Mouse (Mus musculus) embryonic fibroblast, embryonic 13.5 days (primary cell): Measurements from ENCODE around the gene Cox4i2. TPM values are rescaled to one million over a fixed set of nuclear protein-coding genes. Genes with fewer than 3 reads are reported as not detected.

Experiments
- H3K27ac ChIP-seq: 2 replicates; pipeline ENCODE4 v1.5.1; 2012; ENCODE audit warnings: low read length, control low read depth, inconsistent platforms; ENCODE audit not compliant: insufficient read depth
- H3K4me1 ChIP-seq: 2 replicates; pipeline ENCODE4 v1.6.1; 2011; ENCODE audit warnings: low read length; ENCODE audit not compliant: control insufficient read depth, insufficient read depth
- H3K4me3 ChIP-seq: 2 replicates; pipeline ENCODE4 v1.5.1; 2011; ENCODE audit warnings: mild to moderate bottlenecking, control low read depth, low read length; ENCODE audit not compliant: insufficient read depth
- CTCF ChIP-seq: IDR thresholded peaks from 2 replicates; pipeline ENCODE4 v1.5.1; 2011; ENCODE audit warnings: mild to moderate bottlenecking, control low read depth, low read length, moderate library complexity, borderline replicate concordance; ENCODE audit not compliant: insufficient read depth
- POLR2A ChIP-seq: IDR thresholded peaks from 2 replicates; pipeline ENCODE4 v1.6.1; 2011; ENCODE audit warnings: low read depth, mild to moderate bottlenecking, control low read depth, low read length, moderate library complexity
- polyA plus RNA-seq: library from polyadenylated mRNA; stranded (reverse); fragments of >200 nt; gene quantifications from 2 replicates; pipeline ENCODE4 v1.2.4, GENCODE M21; 2011; ENCODE audit warnings: low read depth; ENCODE audit not compliant: missing spikeins, insufficient read length

Cox4i2 gene
- polyA plus RNA-seq, 1 experiment = 1.5 TPM

- TF ChIP-seq POLR2A = no peak
- no peak for TF ChIP-seq CTCF
- Histone ChIP-seq H3K4me3 (no peak overlapping the region), H3K27ac (no peak overlapping the region), H3K4me1 (peaks cover 17% of the 10 kb centered on the region)
These were observed 27.2 kb downstream of the Cox4i2 start for GRCm38 (mm10) chr2:152781031-152781711.

- no peak for TF ChIP-seq CTCF
- TF ChIP-seq POLR2A = no peak
- Histone ChIP-seq H3K4me1 (peaks cover 17% of the 10 kb centered on the region), H3K4me3 (no peak overlapping the region), H3K27ac (no peak overlapping the region; the same call in 1 of the 2 replicates)
These were observed 28.7 kb downstream of the Cox4i2 start for GRCm38 (mm10) chr2:152782656-152783055.

DNA sequence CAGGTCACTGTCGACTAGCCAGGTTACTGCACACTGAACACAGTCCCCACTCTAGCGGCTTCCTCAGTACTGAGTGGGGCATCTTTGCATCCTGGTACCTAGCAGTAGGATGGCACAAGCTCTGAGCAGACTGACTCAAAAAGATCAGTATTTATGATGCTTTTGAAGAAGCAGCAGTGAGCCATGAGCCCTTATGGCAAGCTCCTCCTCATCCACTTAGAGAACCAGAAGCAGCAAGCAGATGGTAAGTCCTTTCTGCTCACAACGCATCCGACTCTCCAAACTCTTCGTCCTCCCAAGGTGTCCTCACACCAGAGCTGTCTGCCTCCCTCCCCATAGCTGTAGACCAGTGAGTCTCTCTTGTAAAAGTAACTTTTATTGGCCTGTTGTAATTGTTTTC, 29.3 kb downstream of the Cox4i2 start:
- TF ChIP-seq POLR2A = no peak
- TF ChIP-seq CTCF = no peak

DNA sequence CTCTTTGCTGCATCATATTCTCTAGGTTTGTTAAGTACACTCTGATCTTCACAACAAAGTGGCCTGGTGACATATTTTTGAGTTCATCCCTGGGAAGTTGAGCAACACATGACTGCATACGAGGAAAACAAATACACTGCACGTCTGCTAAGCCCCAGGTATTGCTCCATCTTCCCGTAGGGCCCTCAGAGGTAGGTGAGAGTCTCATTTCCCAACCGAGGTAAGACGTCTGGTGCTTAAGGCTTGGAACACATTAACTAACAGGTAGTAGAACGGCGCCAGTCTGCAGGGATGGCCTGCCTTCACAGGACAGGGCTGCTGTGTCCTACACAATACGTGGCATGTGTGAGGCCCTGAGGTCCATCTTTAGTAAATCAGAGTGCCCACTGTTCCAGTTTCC, 30.7 kb downstream of the Cox4i2 start:
- Histone ChIP-seq H3K4me1 (peaks cover 27% of the 10 kb centered on the region), H3K4me3 (no peak overlapping the region), H3K27ac (no peak overlapping the region)
- TF ChIP-seq CTCF (no peak), POLR2A (no peak)

More for the DNA sequence above, 29.3 kb downstream of the Cox4i2 start:
- Histone ChIP-seq H3K27ac (no peak overlapping the region; the same call in 1 of the 2 replicates), H3K4me3 (no peak overlapping the region), H3K4me1 (peaks cover 17% of the 10 kb centered on the region)

GRCm38 (mm10) chr2:152785446-152786350, 31.7 kb downstream of the Cox4i2 start:
- Histone ChIP-seq H3K4me3 (no peak overlapping the region), H3K4me1 (peaks cover 27% of the 10 kb centered on the region), H3K27ac (peak overlapping the region; percentile 72)
- TF ChIP-seq POLR2A (no peak), CTCF (no peak)

DNA sequence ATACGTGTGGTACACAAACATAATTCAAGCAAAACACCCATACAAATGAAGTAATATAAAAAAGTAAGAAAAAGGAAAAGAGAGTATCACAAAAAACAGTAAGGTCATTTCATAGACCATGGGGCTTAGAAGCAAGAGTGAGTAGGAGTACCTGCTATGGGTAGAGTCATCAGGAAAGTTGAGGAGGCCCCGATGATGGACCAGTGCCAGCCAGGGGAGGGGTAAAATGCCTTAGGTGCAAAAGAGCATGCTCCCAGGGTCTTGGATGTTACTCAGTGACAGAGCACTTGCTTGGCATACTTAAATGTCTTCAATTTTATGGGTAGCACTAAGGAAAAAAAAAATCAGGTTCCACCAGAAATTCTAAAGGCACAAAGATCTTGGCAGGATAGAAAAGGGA, 33.2 kb downstream of the Cox4i2 start:
- TF ChIP-seq CTCF = no peak
- TF ChIP-seq POLR2A = no peak
- H3K4me3 ChIP-seq = no peak overlapping the region
- no peak overlapping the region for H3K27ac ChIP-seq
- H3K4me1 ChIP-seq = peaks cover 30% of the 10 kb centered on the region

GRCm38 (mm10) chr2:152787543-152787942, 33.6 kb downstream of the Cox4i2 start:
- TF ChIP-seq POLR2A (no peak), CTCF (no peak)
- Histone ChIP-seq H3K4me3 (no peak overlapping the region), H3K4me1 (peaks cover 30% of the 10 kb centered on the region), H3K27ac (no peak overlapping the region)

DNA sequence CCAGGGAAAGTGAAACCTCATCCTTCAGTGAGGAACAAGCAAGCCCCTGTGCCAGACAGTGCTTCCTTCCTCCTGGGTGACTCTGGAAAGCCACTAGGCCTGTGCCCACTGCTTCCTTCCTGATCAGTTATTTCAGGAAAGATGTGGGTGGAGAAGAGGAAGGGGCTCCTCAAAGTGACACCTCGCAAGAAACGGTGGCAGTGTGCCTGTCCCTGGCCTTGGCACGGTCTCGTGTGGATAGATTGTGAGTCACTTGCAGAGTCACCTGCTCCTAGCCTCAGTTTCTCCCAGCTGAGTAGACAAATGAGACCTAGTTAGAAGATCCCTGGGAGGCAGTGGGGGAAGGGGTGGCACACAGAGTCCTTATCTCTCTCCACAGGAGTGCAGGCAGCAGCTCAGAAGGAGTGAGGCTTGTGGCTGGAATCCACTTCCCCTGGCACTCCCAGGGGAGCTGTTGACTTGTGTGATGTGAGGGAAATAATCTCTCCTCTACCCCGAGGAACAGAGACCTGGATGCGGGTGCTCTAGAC, 35.0 kb downstream of the Cox4i2 start:
- Histone ChIP-seq H3K4me1 (peaks cover 30% of the 10 kb centered on the region), H3K27ac (no peak overlapping the region), H3K4me3 (no peak overlapping the region)
- no peak for TF ChIP-seq POLR2A
- TF ChIP-seq CTCF = no peak

DNA sequence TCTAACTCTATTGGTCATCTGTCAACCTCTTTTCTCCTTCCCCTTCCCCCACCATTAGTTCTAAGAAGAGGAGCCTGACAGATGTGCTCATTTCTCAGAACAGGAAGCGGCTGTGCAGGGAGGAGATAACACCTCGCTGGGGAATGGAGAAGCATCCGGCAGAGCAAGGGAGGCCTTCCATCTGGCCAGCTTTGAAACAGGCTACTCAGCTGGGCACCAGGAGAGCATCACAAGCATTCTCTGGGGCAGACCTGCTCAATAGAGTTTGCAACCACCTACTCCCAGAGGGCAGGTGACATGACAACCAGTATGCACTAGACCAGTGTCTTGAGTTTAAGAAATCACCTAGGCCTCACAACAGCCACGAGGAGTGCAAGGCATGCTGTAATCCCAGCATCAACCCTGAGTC, 35.6 kb downstream of the Cox4i2 start:
- Histone ChIP-seq H3K27ac (peak overlapping the region; percentile 9; the same call in 1 of the 2 replicates), H3K4me3 (no peak overlapping the region)
- TF ChIP-seq CTCF = no peak
- TF ChIP-seq POLR2A = no peak

DNA sequence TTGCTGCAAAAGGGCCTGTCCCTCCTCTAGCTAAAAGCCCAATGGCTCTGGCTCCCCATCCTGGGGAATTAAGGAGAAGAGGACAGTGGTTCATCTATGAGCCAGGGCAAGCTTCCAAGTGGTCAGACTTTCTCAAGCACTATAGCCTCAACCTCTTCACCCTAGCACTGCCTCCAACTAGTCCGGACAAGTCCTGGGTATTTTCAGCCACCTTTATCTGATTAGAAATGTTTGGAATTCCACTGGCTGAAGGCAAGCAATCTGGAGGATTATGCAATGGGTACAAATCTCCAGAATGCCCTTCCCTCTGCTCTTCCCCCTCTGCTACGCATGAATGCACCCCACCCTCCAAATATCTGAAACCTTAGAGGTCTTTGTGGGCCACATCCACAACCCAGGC, 38.5 kb downstream of the Cox4i2 start:
- Histone ChIP-seq H3K4me1 (peaks cover 28% of the 10 kb centered on the region), H3K27ac (peak overlapping the region; percentile 87), H3K4me3 (no peak overlapping the region)
- TF ChIP-seq POLR2A = no peak
- no peak for TF ChIP-seq CTCF

More for the DNA sequence above, 35.6 kb downstream of the Cox4i2 start:
- H3K4me1 ChIP-seq = peaks cover 31% of the 10 kb centered on the region
